Mouse (Mus musculus): Measurements from ENCODE around the gene Cfap126. TPM values are rescaled to one million over a fixed set of nuclear protein-coding genes. Genes with fewer than 3 reads are reported as not detected.
"Not testable (repeated sequence)": the region's sequence is repeated elsewhere in the genome, so short reads cannot be mapped to it uniquely, and the experiment has no call there.

Gene Cfap126
- polyA plus RNA-seq, 1 experiment from 2014 or later = 1.6 TPM

DNA sequence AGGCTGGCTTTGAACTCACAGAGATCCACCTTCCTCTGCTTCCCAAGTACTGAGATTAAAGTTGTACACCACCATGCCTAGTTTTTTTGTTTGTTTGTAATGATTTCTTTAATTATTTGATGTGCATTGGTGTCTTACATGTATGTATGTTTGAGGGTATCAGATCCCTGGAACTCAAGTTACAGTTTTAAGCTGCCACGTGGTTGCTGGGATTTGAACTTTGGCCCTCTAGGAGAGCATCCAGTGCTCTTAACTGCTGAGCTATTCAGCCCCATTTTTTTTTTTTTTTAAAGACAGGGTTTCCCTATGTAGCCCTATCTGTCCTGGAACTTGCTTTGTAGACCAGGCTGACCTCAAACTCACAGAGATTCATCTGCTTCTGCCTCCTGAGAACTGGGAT lies 17.3 kb downstream of the Cfap126 start:
- ChIA-PET POLR2A (interaction anchor here (0.6 kb wide), 1 partner anchor 120 kb away, joined by 3 read pairs; the partner anchor contains the start of gene Ndufs2), CTCF (interaction anchor here (1.1 to 3.7 kb wide), 6 partner anchors 11 to 226 kb away, joined by 3 to 10 read pairs (median 4); partner anchors contain the start of gene Ppox)
- in situ Hi-C loops (cut with MboI; ENCODE audit: low pct_unique_long_range_greater_than_20kb) = no loop called here
- no peak for ATAC-seq
- H3K27me3 ChIP-seq = no peaks in the 10 kb centered on the region
- DNase-seq (ENCODE audit: low read depth, low spot score) = no peak
- no peak for TF ChIP-seq CTCF (IDR thresholded peaks at IDR 0.05)

DNA sequence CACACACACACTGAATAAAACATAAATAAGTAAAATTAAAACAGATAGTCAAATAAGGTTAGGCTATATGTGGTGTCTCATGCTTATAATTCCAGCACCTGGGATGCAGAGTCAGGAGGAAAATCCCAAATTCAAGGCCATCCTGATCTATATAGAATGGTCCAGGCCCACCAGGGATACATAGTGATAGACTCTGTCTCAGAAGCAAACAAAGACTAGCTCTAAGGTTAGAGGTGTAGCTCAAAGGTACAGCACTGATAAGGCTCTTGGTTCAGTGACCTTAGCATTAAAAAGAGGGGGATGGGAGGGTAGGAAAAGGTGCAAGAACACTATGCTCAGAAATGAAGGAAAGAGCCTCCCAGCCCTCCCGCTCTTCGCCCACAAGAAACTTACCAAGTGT lies 21.9 kb downstream of the Cfap126 start:
- TF ChIP-seq CTCF (IDR thresholded peaks at IDR 0.05) = no peak
- ATAC-seq = no peak
- POLR2A ChIA-PET = interaction anchor here (0.6 to 0.8 kb wide), 2 partner anchors 8 to 76 kb away, joined by 3 to 4 read pairs; no protein-coding TSS in a partner anchor

DNA sequence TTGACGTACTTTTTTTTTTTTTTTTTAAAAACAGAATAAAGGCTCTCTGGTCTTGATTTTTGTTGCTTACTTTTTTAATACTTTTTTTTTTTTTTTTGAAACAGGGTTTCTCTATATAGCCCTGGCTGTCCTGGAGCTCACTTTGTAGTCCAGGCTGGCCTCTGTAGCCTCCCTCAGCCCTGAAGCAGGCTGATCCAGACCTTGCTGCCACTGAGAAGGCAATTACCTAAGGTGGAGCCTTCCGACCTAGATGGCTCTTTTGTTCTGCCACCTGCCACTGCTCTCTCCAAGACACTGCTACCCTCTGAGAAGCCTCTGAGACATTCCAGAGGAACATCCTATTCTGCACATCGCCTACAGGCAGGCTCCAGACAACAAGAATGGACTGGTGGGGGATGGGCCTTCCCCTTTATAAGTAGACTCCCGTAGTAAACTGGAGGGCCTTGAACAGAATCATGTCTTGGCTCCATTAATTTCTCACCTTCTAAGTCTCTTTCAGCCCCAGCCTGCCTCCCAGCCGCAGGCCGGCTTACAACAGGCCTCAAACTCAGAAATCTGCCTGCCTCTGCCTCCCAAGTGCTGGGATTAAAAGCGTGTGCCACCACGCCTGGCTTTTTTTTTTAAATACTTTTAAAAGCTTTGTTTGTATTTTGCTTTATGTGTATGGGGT lies 23.9 kb downstream of the Cfap126 start:
- CTCF ChIA-PET; DNase-seq (ENCODE audit: low read depth, low spot score); ATAC-seq; POLR2A ChIA-PET; H3K27me3 ChIP-seq; in situ Hi-C loops (cut with MboI; ENCODE audit: low pct_unique_long_range_greater_than_20kb): not testable (repeated sequence)

More for the DNA sequence above, 21.9 kb downstream of the Cfap126 start:
- H3K27me3 ChIP-seq = no peaks in the 10 kb centered on the region
- no peak for DNase-seq (ENCODE audit: low read depth, low spot score)
- in situ Hi-C loops (cut with MboI; ENCODE audit: low pct_unique_long_range_greater_than_20kb) = no loop called here
- CTCF ChIA-PET = interaction anchor here (0.9 to 1.8 kb wide), 5 partner anchors 9 to 85 kb away, joined by 3 to 6 read pairs (median 3); partner anchors contain the start of gene Cfap126

DNA sequence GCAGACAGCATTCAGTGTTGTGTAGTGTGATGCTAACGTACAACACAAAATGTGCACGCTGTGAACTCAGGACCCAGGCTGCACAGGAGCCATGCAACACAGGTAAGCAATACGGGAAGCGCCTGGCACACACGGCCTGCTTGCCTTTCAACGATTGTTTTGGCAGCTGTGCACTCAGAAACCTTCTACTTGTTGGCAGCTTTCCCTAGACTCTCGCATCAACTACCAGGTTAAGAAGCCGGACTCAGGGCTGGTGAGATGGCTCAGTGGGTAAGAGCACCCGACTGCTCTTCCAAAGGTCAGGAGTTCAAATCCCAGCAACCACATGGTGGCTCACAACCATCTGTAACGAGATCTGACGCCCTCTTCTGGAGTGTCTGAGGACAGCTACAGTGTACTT lies 29.3 kb downstream of the Cfap126 start:
- CTCF ChIA-PET = interaction anchor here (1.2 kb wide), 1 partner anchor 24 kb away, joined by 3 read pairs; no protein-coding TSS in a partner anchor
- not testable (repeated sequence) for DNase-seq (ENCODE audit: low read depth, low spot score); H3K27me3 ChIP-seq; ATAC-seq
- in situ Hi-C loops (cut with MboI; ENCODE audit: low pct_unique_long_range_greater_than_20kb) = loop anchor here (5.0 kb wide), 1 partner anchor 279 kb away; no protein-coding TSS in a partner anchor
- POLR2A ChIA-PET = interaction anchor here (0.6 kb wide), 1 partner anchor 347 kb away, joined by 3 read pairs; no protein-coding TSS in a partner anchor

DNA sequence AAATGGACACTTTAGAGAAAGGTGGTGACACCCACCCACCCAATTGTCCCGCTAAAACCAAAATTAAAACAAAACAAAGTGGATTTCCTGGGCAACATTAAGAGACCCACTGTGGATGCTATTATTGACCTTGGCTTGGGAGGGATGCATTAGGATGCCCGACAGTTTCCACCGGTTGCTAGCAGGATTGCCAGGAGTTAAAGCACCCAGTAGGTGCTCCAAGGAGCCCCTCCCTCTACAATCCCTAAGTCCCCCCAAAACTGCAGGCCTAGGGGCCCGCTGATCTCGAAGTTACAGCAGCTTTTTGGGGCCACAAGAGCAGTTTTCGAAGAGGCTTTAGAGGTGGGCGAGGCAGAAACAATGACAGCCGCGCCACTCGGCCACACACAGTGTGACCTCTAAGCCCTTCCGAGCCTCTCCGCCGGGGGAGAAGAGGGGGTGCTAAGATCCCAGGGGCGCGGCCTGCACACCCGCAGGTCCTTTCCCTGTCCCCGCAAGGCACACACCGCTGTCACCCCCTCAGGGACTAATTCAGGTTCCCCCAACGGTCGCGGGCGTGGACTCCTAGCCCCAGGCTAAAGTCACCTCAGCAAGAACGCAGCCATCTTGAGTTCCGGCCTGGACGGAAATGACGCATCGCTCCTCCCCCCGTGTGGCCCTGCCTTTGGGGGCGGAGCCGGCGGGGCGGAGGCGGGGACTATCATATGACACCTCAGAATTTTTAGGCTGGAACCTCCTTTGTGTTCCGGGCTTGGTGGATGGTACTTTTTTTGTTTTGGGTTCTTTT lies 36.4 kb downstream of the Cfap126 start, which contains the start of the genes Sdhc and Mpz:
Gene Sdhc, minus strand, starts transcription at position 630 of the 787 bp plus-strand sequence.
Gene Mpz, plus strand, starts transcription at position 738 of the 787 bp plus-strand sequence.
- no peak for TF ChIP-seq CTCF (IDR thresholded peaks at IDR 0.05)
- DNase-seq (ENCODE audit: low read depth, low spot score) (peak; percentile 54), ATAC-seq (peak; percentile 90)
- in situ Hi-C loops (cut with MboI; ENCODE audit: low pct_unique_long_range_greater_than_20kb) = no loop called here
- CTCF ChIA-PET = interaction anchor here (1.0 to 3.0 kb wide), 7 partner anchors 11 to 71 kb away, joined by 3 to 8 read pairs (median 3); no protein-coding TSS in a partner anchor
- POLR2A ChIA-PET = interaction anchor here (0.9 to 1.2 kb wide), 2 partner anchors 29 to 83 kb away, joined by 3 to 4 read pairs; no protein-coding TSS in a partner anchor
- H3K27me3 ChIP-seq = no peaks in the 10 kb centered on the region

DNA sequence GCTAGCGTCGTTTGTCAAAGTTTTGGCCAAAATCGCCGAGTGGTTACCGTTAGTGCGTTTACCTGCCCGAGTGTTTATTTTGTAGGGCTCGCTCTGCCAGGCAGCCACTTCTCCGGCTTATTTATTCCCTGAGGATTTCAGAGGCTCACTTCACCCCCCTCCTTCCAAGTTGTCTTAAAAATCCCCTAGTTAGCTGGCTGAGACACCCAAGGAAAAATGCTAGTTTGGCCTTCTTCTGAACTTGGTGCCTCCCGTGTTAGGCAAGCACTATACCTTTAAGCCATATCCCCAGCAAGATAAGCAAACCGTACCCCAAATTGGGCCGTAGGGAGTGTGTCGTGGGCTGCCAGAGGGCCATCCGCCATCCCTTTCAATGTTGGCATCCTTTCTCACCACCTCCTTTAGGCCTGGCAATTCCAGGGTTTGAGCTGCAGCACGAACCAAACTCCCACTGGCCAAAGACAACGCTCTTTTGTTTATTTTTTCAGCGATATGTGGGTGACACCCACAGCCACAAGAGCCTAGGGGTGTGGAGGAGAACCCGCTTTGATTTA lies 37.2 kb downstream of the Cfap126 start:
- DNase-seq (ENCODE audit: low read depth, low spot score) (no peak), ATAC-seq (peak; percentile 37)
- in situ Hi-C loops (cut with MboI; ENCODE audit: low pct_unique_long_range_greater_than_20kb) = no loop called here
- ChIA-PET POLR2A (no interaction called here), CTCF (interaction anchor here (1.4 to 3.0 kb wide), 3 partner anchors 10 to 70 kb away, joined by 3 to 8 read pairs (median 4); no protein-coding TSS in a partner anchor)
- no peaks in the 10 kb centered on the region for H3K27me3 ChIP-seq
- no peak for TF ChIP-seq CTCF (IDR thresholded peaks at IDR 0.05)

DNA sequence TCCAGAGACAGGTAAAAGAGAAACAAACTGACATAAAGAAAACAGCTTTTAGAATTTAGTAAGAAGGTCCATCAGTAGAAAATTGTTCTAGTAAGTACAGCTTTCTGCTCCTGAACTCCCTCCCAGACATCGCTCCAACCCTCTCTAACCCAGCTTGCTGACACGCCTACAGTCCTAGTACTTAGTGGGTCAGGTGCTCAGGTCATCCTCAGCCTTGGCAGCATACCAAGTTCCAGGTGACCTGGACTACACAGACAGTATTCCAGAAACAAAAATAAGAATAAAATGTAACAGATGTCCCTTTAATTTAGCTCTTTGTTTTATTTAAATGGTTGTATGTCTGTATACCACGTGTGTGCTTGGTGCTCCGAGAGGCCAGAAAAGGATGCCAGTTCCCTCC lies 38.2 kb downstream of the Cfap126 start:
- no peaks in the 10 kb centered on the region for H3K27me3 ChIP-seq
- in situ Hi-C loops (cut with MboI; ENCODE audit: low pct_unique_long_range_greater_than_20kb) = no loop called here
- TF ChIP-seq CTCF (IDR thresholded peaks at IDR 0.05) = no peak
- DNase-seq (ENCODE audit: low read depth, low spot score) (no peak), ATAC-seq (no peak)
- POLR2A ChIA-PET = interaction anchor here (1.2 kb wide), 1 partner anchor 9 kb away, joined by 3 read pairs; no protein-coding TSS in a partner anchor
- CTCF ChIA-PET = interaction anchor here (1.4 to 3.8 kb wide), 2 partner anchors 13 to 69 kb away, joined by 4 to 24 read pairs; no protein-coding TSS in a partner anchor

DNA sequence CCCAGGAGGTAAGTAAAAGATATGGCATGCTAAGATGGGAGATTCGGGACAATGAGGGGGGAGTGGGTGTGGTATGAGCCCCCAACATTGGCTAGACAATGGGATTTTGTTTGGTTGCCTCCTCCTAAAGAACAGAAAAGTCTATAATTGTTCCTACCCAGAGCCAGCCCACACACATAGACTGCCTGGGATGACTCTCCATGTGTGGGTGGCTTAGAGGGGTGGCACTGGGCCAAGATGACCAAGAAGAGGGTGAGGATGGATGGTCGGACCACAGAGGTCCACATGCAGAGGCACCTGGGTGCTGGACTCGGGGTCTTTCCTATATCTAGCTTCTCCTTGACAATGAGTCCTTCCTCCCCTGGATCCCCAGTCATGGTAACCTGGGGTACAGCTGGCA lies 42.9 kb downstream of the Cfap126 start:
- ATAC-seq = no peak
- ChIA-PET POLR2A (interaction anchor here (1.0 kb wide), 1 partner anchor 61 kb away, joined by 3 read pairs; no protein-coding TSS in a partner anchor), CTCF (interaction anchor here (1.1 to 2.0 kb wide), 2 partner anchors 8 to 64 kb away, joined by 3 to 7 read pairs; no protein-coding TSS in a partner anchor)
- DNase-seq (ENCODE audit: low read depth, low spot score) = no peak
- in situ Hi-C loops (cut with MboI; ENCODE audit: low pct_unique_long_range_greater_than_20kb) = no loop called here
- TF ChIP-seq CTCF (IDR thresholded peaks at IDR 0.05) = no peak
- H3K27me3 ChIP-seq = no peaks in the 10 kb centered on the region

DNA sequence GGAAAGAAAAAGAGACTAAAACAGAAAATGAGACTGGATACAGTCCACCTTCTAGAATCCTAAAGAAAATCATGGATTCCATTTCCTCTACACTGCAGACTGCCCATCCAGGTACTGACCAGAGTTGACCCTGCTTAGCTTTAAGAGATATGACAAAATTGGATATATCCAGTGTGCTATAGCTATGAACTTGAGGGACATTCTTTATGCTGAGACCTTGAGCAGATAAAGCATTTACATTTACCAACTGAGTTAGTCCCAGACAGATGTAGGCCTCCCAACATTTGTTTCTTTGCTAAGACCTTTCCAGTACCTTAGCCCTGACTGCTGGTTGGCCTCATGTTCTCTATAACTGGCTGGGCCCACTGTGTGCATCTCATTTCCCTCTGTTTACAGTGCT lies 44.2 kb downstream of the Cfap126 start:
- DNase-seq (ENCODE audit: low read depth, low spot score) (no peak), ATAC-seq (no peak)
- no peaks in the 10 kb centered on the region for H3K27me3 ChIP-seq
- in situ Hi-C loops (cut with MboI; ENCODE audit: low pct_unique_long_range_greater_than_20kb) = no loop called here
- ChIA-PET POLR2A (no interaction called here), CTCF (interaction anchor here (2.0 kb wide), 1 partner anchor 63 kb away, joined by 7 read pairs; no protein-coding TSS in a partner anchor)
- TF ChIP-seq CTCF (IDR thresholded peaks at IDR 0.05) = no peak

DNA sequence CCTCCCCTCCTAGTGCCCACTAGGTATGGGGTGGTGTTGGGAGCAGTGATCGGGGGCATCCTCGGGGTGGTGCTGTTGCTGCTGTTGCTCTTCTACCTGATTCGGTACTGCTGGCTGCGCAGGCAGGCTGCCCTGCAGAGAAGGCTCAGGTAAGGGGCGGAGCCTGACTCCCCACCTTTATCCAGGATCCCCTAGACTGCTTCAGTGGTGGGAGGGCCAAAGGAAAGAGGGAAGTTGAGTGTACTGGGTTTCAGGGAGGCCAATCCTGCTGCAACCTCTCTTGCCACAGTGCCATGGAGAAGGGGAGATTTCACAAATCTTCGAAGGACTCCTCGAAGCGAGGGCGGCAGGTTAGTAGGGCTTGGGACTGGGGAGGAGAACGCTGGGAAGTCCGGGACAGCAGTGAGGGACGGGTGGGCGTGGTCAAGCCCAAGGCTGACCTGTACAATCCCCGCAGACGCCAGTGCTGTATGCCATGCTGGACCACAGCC lies 45.8 kb downstream of the Cfap126 start:
- in situ Hi-C loops (cut with MboI; ENCODE audit: low pct_unique_long_range_greater_than_20kb) = no loop called here
- ChIA-PET POLR2A (no interaction called here), CTCF (no interaction called here)
- no peaks in the 10 kb centered on the region for H3K27me3 ChIP-seq
- ATAC-seq (no peak), DNase-seq (ENCODE audit: low read depth, low spot score) (no peak)
- no peak for TF ChIP-seq CTCF (IDR thresholded peaks at IDR 0.05)

Data from Patski (cell line).